Mouse (Mus musculus) spleen, adult 2 months (tissue): ENCODE measurements at regions not wholly inside any gene's neighbourhood (a gene's known extent, or its start where the extent isn't known, plus 50 kb on each side); places are given as distances from the start of the nearest gene placed in this dataset.

Source experiments
- DNase-seq, 2 experiments: peaks; one replicate each; pipeline versions ENCODE4 v3.0.0 to v3.0.0-alpha.2; 2012 to 2021; ENCODE audit warnings: low spot score in 2 of 2, low read depth in 1 of 2
- H3K27ac ChIP-seq: fragments of 200-500 bp; 2 replicates; pipeline ENCODE4 v1.5.1; 2012; ENCODE audit warnings: low read length, inconsistent platforms; ENCODE audit not compliant: insufficient read depth
- H3K27me3 ChIP-seq: fragments of 200-500 bp; 2 replicates; pipeline ENCODE4 v1.6.1; 2012; ENCODE audit warnings: mild to moderate bottlenecking, moderate library complexity, low read length, inconsistent platforms; ENCODE audit not compliant: control insufficient read depth, insufficient read depth
- H3K36me3 ChIP-seq: fragments of 200-500 bp; 2 replicates; pipeline ENCODE4 v1.6.1; 2012; ENCODE audit warnings: mild to moderate bottlenecking, low read length, inconsistent platforms; ENCODE audit not compliant: control insufficient read depth, insufficient read depth
- H3K4me1 ChIP-seq: fragments of 200-500 bp; 2 replicates; pipeline ENCODE4 v1.6.1; 2011; ENCODE audit warnings: inconsistent platforms; ENCODE audit not compliant: control insufficient read depth, insufficient read depth, insufficient read length
- H3K4me3 ChIP-seq: fragments of 200-500 bp; 2 replicates; pipeline ENCODE4 v1.5.1; 2011; ENCODE audit warnings: mild to moderate bottlenecking, inconsistent platforms; ENCODE audit not compliant: insufficient read depth, insufficient read length; ENCODE audit errors: extremely low read depth
- CTCF ChIP-seq: fragments of 200-500 bp; IDR thresholded peaks from 2 replicates; pipeline ENCODE4 v1.5.1; 2011; ENCODE audit warnings: mild to moderate bottlenecking, inconsistent platforms; ENCODE audit not compliant: insufficient read depth, insufficient read length, insufficient replicate concordance; ENCODE audit errors: extremely low read depth
- POLR2A ChIP-seq: fragments of 200-500 bp; IDR thresholded peaks from 2 replicates; pipeline ENCODE4 v1.6.1; 2011; ENCODE audit warnings: low read depth, low read length, inconsistent platforms
- WGBS: fragments of 180-500 bp; shearing (Covaris S2); methylation state at CpG from one replicate; pipeline ENCODE4 v1.1.7; 2018; 5-methylcytosine and 5-hydroxymethylcytosine counted together

GRCm38 (mm10) chr4:55733223-55733622 lies 201.0 kb upstream of the Klf4 start:
- 67% methylated on average over 4 of the region's 4 CpGs for WGBS
- TF ChIP-seq POLR2A, result no peak
- TF ChIP-seq CTCF, result no peak

DNA sequence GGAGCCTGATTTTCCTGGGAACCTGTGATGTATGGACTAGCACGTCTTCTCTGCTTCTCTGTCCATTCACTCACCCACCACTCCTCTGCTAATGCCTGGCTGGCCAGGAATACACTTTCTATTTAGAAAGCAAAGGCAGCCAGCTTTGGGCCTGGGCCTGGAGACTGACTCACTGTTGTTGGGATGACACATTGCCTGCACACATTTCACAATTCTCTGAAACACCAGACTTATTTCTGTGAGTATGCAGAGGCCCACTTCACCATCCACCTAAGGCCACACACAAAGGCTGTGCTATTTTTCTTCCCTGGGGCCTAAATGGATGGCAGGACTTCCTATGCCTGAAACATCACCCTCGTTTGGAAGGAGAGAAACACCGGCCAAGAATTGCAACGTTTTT lies 199.7 kb upstream of the Klf4 start:
- no peak overlapping the region for H3K4me3 ChIP-seq
- no peak overlapping the region for H3K27ac ChIP-seq
- DNase-seq, result no peak
- no peaks in the 10 kb centered on the region for H3K4me1 ChIP-seq
- H3K36me3 ChIP-seq, result no peaks in the 10 kb centered on the region
- 81% methylated on average over 4 of the region's 4 CpGs for WGBS
- TF ChIP-seq CTCF (no peak), POLR2A (no peak)
- H3K27me3 ChIP-seq, result no peaks in the 10 kb centered on the region

More at GRCm38 (mm10) chr4:55733223-55733622, 201.0 kb upstream of the Klf4 start:
- Histone ChIP-seq H3K36me3 (no peaks in the 10 kb centered on the region), H3K27me3 (no peaks in the 10 kb centered on the region), H3K27ac (no peak overlapping the region), H3K4me3 (no peak overlapping the region), H3K4me1 (no peaks in the 10 kb centered on the region)
- DNase-seq, result no peak

GRCm38 (mm10) chr4:55730266-55730665 lies 198.0 kb upstream of the Klf4 start:
- no peak for DNase-seq
- H3K4me1 ChIP-seq, result no peaks in the 10 kb centered on the region
- TF ChIP-seq CTCF (no peak), POLR2A (no peak)
- no peak overlapping the region for H3K4me3 ChIP-seq
- no peak overlapping the region for H3K27ac ChIP-seq
- WGBS, result 47% methylated on average over 4 of the region's 4 CpGs
- H3K27me3 ChIP-seq, result no peaks in the 10 kb centered on the region
- no peaks in the 10 kb centered on the region for H3K36me3 ChIP-seq

DNA sequence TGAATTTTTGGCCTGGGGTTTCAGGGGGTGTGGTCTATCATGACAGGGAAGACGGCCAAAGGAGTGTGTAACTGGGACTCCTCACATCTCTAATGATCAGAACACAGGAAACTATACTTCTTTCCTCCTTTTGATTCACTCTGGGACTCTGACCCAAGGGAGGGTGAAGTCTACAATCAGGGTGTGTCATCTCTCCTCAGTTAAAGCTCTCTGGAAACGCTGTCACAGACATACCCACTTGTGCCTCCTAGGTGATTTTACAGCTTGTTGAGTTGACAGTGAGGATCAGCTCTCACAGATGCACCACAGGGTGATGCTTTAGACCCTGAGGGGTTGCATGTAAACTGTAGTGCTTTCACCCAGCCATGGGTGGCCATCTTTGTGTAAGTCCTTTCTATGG lies 194.9 kb upstream of the Klf4 start:
- no peaks in the 10 kb centered on the region for H3K36me3 ChIP-seq
- no peak overlapping the region for H3K27ac ChIP-seq
- H3K4me3 ChIP-seq, result no peak overlapping the region
- no peak for TF ChIP-seq CTCF
- TF ChIP-seq POLR2A, result no peak
- no peak for DNase-seq
- H3K27me3 ChIP-seq, result no peaks in the 10 kb centered on the region
- WGBS, result 92% methylated on average over 2 of the region's 2 CpGs
- H3K4me1 ChIP-seq, result no peaks in the 10 kb centered on the region

DNA sequence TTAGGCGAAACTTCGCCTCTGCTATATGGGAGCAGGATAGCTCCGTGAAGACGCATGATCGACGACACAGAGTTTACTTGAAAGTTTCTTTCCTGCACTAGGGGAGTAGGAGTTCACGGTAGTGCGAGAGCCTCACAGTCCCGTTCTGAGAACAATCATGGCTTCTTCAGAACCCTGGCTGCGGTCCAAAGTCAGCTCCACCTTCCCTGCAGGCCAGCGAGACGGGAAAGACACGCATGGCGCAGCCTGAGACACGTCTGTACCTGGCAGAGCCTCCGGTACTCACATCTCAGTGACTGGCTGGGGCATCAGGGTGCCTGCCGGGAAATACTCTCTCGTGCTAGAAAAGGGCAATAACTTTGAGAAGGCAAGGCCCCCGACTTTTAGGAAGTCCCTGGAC lies 193.8 kb upstream of the Klf4 start:
- DNase-seq, result no peak
- 88% methylated on average over 19 of the region's 19 CpGs for WGBS
- Histone ChIP-seq H3K36me3 (no peaks in the 10 kb centered on the region), H3K4me3 (no peak overlapping the region), H3K27ac (no peak overlapping the region), H3K4me1 (no peaks in the 10 kb centered on the region), H3K27me3 (no peaks in the 10 kb centered on the region)
- TF ChIP-seq POLR2A (no peak), CTCF (no peak)

DNA sequence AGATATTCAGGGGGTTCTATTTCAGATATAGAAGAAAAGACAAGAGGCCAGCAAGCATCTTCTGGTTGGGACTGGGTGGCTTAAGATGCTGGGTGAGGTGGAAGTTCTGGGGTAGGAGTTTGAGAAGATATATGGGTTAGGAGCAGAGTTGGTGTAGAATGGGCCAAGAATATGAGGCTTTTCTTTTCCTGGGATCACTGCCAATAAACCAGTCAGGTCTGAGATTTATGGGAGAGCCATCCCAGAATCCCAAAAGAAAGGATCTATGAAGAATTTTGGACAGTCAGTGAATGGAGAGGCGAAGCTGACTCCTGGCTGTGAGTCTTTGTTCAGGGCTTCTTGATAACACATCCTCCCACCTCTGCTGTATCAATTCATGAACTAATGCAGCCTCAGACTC lies 192.0 kb upstream of the Klf4 start:
- Histone ChIP-seq H3K4me1 (no peaks in the 10 kb centered on the region), H3K27ac (no peak overlapping the region), H3K27me3 (no peaks in the 10 kb centered on the region), H3K36me3 (no peaks in the 10 kb centered on the region), H3K4me3 (no peak overlapping the region)
- TF ChIP-seq CTCF, result no peak
- 87% methylated on average over 1 of the region's 1 CpGs for WGBS
- DNase-seq, result no peak

DNA sequence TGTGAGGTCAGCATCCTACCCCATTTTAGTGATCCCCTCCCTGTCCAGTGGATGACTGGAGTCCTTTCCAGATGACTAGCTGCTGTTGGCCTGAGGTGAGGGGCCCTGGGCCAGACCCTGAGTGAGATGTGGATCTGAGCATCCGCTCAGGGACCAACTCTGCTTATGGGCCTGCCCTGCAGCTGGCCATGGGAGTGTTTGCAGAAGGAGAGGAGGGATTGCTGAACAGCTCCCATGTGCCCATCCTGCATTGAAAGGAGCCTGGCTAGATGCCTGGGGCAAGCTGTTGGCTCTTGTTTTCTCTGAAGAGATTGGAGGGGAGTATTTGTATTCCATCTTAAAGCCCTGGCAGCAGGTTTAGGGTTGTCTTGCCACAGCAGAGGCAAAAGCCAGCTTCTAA lies 190.9 kb upstream of the Klf4 start:
- Histone ChIP-seq H3K4me3 (no peak overlapping the region), H3K36me3 (no peaks in the 10 kb centered on the region), H3K27me3 (no peaks in the 10 kb centered on the region), H3K27ac (no peak overlapping the region), H3K4me1 (no peaks in the 10 kb centered on the region)
- DNase-seq, result no peak
- 81% methylated on average over 1 of the region's 1 CpGs for WGBS
- no peak for TF ChIP-seq CTCF
- no peak for TF ChIP-seq POLR2A

GRCm38 (mm10) chr4:55722388-55722787 lies 190.1 kb upstream of the Klf4 start:
- no peaks in the 10 kb centered on the region for H3K36me3 ChIP-seq
- no peak for DNase-seq
- no peaks in the 10 kb centered on the region for H3K27me3 ChIP-seq
- H3K27ac ChIP-seq, result no peak overlapping the region
- H3K4me1 ChIP-seq, result no peaks in the 10 kb centered on the region
- TF ChIP-seq CTCF, result no peak
- TF ChIP-seq POLR2A, result no peak
- WGBS, result 83% methylated on average over 8 of the region's 8 CpGs
- H3K4me3 ChIP-seq, result no peak overlapping the region
